Mouse (Mus musculus) E14TG2a.4 (cell line): ENCODE results near the gene Il18r1.

Source experiments
- H3K27me3 ChIP-seq: 2 replicates; pipeline ENCODE4 v1.6.1; 2014; ENCODE audit warnings: low read length, control low read depth; ENCODE audit not compliant: insufficient read depth
- H3K36me3 ChIP-seq: 2 replicates; pipeline ENCODE4 v1.6.1; 2014; ENCODE audit warnings: low read length, control low read depth; ENCODE audit not compliant: insufficient read depth
- H3K4me1 ChIP-seq: replicated peaks from 2 replicates; pipeline ENCODE4 v1.6.1; 2014; ENCODE audit warnings: low read depth, low read length, control low read depth
- H3K4me3 ChIP-seq: replicated peaks from 2 replicates; pipeline ENCODE4 v1.5.1; 2014; ENCODE audit warnings: mild to moderate bottlenecking, low read length
- H3K9me3 ChIP-seq: 2 replicates; pipeline ENCODE4 v1.6.1; 2014; ENCODE audit warnings: low read length, control low read depth
- CTCF ChIP-seq: conservative IDR thresholded peaks from 2 replicates; pipeline ENCODE4 v1.5.1; 2014; ENCODE audit warnings: low read length
- NANOG ChIP-seq: IDR thresholded peaks from 2 replicates; pipeline ENCODE4 v1.6.1; 2014; ENCODE audit warnings: borderline replicate concordance, low read length, mixed read lengths
- POU5F1 ChIP-seq: IDR thresholded peaks from 2 replicates; pipeline ENCODE4 v1.6.1; 2014; ENCODE audit warnings: low read length, borderline replicate concordance

Gene Il18r1

GRCm38 (mm10) chr1:40472401-40472800 is 7.0 kb downstream of the Il18r1 start:
- TF ChIP-seq NANOG = no peak
- no peak for TF ChIP-seq CTCF
- no peak for TF ChIP-seq POU5F1
- Histone ChIP-seq H3K36me3 (no peaks in the 10 kb centered on the region), H3K4me1 (no peaks in the 10 kb centered on the region), H3K4me3 (no peak overlapping the region), H3K27me3 (no peaks in the 10 kb centered on the region), H3K9me3 (no peaks in the 10 kb centered on the region)

GRCm38 (mm10) chr1:40473640-40474039 is 8.3 kb downstream of the Il18r1 start:
- no peaks in the 10 kb centered on the region for H3K27me3 ChIP-seq
- no peaks in the 10 kb centered on the region for H3K9me3 ChIP-seq
- H3K4me3 ChIP-seq = no peak overlapping the region
- H3K36me3 ChIP-seq = no peaks in the 10 kb centered on the region
- TF ChIP-seq CTCF = no peak
- no peak for TF ChIP-seq POU5F1
- no peak for TF ChIP-seq NANOG
- H3K4me1 ChIP-seq = no peaks in the 10 kb centered on the region

GRCm38 (mm10) chr1:40474336-40474735 is 9.0 kb downstream of the Il18r1 start:
- no peaks in the 10 kb centered on the region for H3K9me3 ChIP-seq
- H3K4me3 ChIP-seq = no peak overlapping the region
- TF ChIP-seq NANOG (no peak), POU5F1 (no peak)

GRCm38 (mm10) chr1:40475697-40476096 is 10.3 kb downstream of the Il18r1 start:
- no peaks in the 10 kb centered on the region for H3K4me1 ChIP-seq
- H3K9me3 ChIP-seq = no peaks in the 10 kb centered on the region
- no peak for TF ChIP-seq CTCF
- no peak for TF ChIP-seq NANOG
- no peak for TF ChIP-seq POU5F1
- no peaks in the 10 kb centered on the region for H3K36me3 ChIP-seq
- H3K27me3 ChIP-seq = no peaks in the 10 kb centered on the region
- H3K4me3 ChIP-seq = no peak overlapping the region

More at GRCm38 (mm10) chr1:40474336-40474735, 9.0 kb downstream of the Il18r1 start:
- no peaks in the 10 kb centered on the region for H3K27me3 ChIP-seq
- H3K36me3 ChIP-seq = no peaks in the 10 kb centered on the region
- no peaks in the 10 kb centered on the region for H3K4me1 ChIP-seq

- no peak overlapping the region for H3K4me3 ChIP-seq
- no peaks in the 10 kb centered on the region for H3K36me3 ChIP-seq
- no peaks in the 10 kb centered on the region for H3K27me3 ChIP-seq
- no peaks in the 10 kb centered on the region for H3K9me3 ChIP-seq
- H3K4me1 ChIP-seq = no peaks in the 10 kb centered on the region
- TF ChIP-seq NANOG (no peak), CTCF (no peak)
Observed at GRCm38 (mm10) chr1:40476756-40477155, 11.4 kb downstream of the Il18r1 start.

- H3K4me1 ChIP-seq = no peaks in the 10 kb centered on the region
Observed at GRCm38 (mm10) chr1:40479505-40479923, 14.2 kb downstream of the Il18r1 start.

GRCm38 (mm10) chr1:40494594-40494993 is 29.2 kb downstream of the Il18r1 start:
- Histone ChIP-seq H3K4me1 (no peaks in the 10 kb centered on the region), H3K27me3 (no peaks in the 10 kb centered on the region), H3K4me3 (no peak overlapping the region), H3K9me3 (no peaks in the 10 kb centered on the region), H3K36me3 (no peaks in the 10 kb centered on the region)
- TF ChIP-seq POU5F1 (no peak), NANOG (no peak), CTCF (no peak)

More at GRCm38 (mm10) chr1:40479505-40479923, 14.2 kb downstream of the Il18r1 start:
- no peaks in the 10 kb centered on the region for H3K27me3 ChIP-seq
- H3K9me3 ChIP-seq = no peaks in the 10 kb centered on the region
- no peak overlapping the region for H3K4me3 ChIP-seq
- no peaks in the 10 kb centered on the region for H3K36me3 ChIP-seq
- TF ChIP-seq CTCF (no peak), POU5F1 (no peak), NANOG (no peak)

- no peaks in the 10 kb centered on the region for H3K4me1 ChIP-seq
- TF ChIP-seq POU5F1 (no peak), CTCF (no peak), NANOG (no peak)
Observed at GRCm38 (mm10) chr1:40499708-40500107, 34.4 kb downstream of the Il18r1 start.

GRCm38 (mm10) chr1:40501126-40501525 is 35.8 kb downstream of the Il18r1 start:
- H3K9me3 ChIP-seq = peaks cover 7% of the 10 kb centered on the region
- no peaks in the 10 kb centered on the region for H3K27me3 ChIP-seq
- no peaks in the 10 kb centered on the region for H3K4me1 ChIP-seq
- TF ChIP-seq NANOG (no peak), CTCF (no peak), POU5F1 (no peak)
- no peak overlapping the region for H3K4me3 ChIP-seq
- no peaks in the 10 kb centered on the region for H3K36me3 ChIP-seq

More at GRCm38 (mm10) chr1:40499708-40500107, 34.4 kb downstream of the Il18r1 start:
- Histone ChIP-seq H3K36me3 (no peaks in the 10 kb centered on the region), H3K27me3 (no peaks in the 10 kb centered on the region), H3K9me3 (no peaks in the 10 kb centered on the region), H3K4me3 (no peak overlapping the region)
